Comparison of ENCODE assay signal across 9 mouse cellular contexts in the genomic region with DNA sequence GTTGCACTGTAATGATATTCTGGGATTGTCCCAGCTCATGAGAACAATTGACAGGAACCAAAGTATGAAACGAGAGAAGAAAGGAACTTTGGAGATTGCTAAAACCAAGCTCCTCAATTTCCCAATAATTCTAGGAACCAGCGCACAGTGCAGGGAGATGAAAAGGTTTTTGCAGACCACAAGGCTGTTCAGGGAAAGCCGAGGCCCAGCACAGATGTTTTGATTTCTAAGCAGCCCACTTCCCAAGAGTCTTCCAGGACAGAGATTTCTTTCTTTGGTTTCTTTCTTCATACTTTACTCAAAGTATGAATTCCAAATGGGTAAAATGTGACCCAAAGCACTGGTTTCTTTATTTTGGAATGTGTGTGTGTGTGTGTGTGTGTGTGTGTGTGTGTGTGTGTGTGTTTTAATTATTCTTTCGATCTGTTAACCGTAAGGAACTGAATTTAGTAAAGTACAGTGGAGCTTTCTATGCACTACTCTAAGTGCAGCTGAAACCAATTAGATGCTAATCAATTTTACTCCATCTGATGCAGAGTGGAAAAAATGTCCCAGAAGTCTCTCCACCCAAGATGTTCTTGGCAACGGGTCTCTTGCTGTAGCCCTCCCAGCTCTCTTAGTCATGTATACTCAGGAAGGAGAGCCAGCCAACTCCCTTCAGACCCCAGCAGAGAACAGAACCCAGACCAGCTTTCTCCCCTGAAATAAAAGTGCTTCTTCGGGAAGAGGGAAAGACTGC. TPM values are rescaled to one million over a fixed set of nuclear protein-coding genes. Genes with fewer than 3 reads are reported as not detected.
A peak's percentile ranks its signal among the peaks of the same experiment; 100 is the strongest.
DNase-seq lines count a peak whose midpoint lies in the region; ATAC-seq lines count a peak whose summit lies in the region.
"Had no signal": no experiment of that assay in that cellular context is flagged by ENCODE, and none has a peak within 500 bp of the region (broad histone marks: within the 10 kb centered on the region; RNA-seq: fewer than 3 reads in every experiment).

No protein-coding gene starts in this region.

- DNase-seq in midbrain, embryonic 10.5 days (ENCODE audit: low spot score), result no peak
- no peak for DNase-seq in midbrain, embryonic 11.5 days (ENCODE audit: low spot score, missing footprints)
- DNase-seq in heart, postnatal 25 days (ENCODE audit: low spot score), result peak; percentile 23
- DNase-seq in cerebellum, adult 18-20 months, result no peak

- H3K36me3 ChIP-seq in midbrain, embryonic 10.5 days, result no peaks in the 10 kb centered on the region
- no peaks in the 10 kb centered on the region for H3K36me3 ChIP-seq in midbrain, embryonic 11.5 days (ENCODE audit: control insufficient read depth, insufficient read depth, low read length)
- no peaks in the 10 kb centered on the region for H3K36me3 ChIP-seq in forebrain, embryonic 13.5 days (ENCODE audit: poor library complexity, severe bottlenecking)
- no peaks in the 10 kb centered on the region for H3K36me3 ChIP-seq in stomach, embryonic 15.5 days
- no peaks in the 10 kb centered on the region for H3K36me3 ChIP-seq in midbrain, embryonic 15.5 days (replicated peaks)

- H3K9me3 ChIP-seq in midbrain, embryonic 10.5 days (replicated peaks), result no peaks in the 10 kb centered on the region
- H3K9me3 ChIP-seq in midbrain, embryonic 11.5 days (ENCODE audit: control insufficient read depth, low read length), result no peaks in the 10 kb centered on the region
- no peaks in the 10 kb centered on the region for H3K9me3 ChIP-seq in forebrain, embryonic 13.5 days (replicated peaks)
- H3K9me3 ChIP-seq in stomach, embryonic 15.5 days, result no peaks in the 10 kb centered on the region
- H3K9me3 ChIP-seq in midbrain, embryonic 15.5 days, result no peaks in the 10 kb centered on the region

- H3K9ac ChIP-seq in midbrain, embryonic 11.5 days (ENCODE audit: low read length), result no peak overlapping the region
- no peak overlapping the region for H3K9ac ChIP-seq in forebrain, embryonic 13.5 days
- no peak overlapping the region for H3K9ac ChIP-seq in stomach, embryonic 15.5 days
- no peak overlapping the region for H3K9ac ChIP-seq in midbrain, embryonic 15.5 days

- intact Hi-C loops in heart, postnatal 25 days (cut with DNase I), result loop anchor here (5.0 kb wide), 1 partner anchor 45 kb away; a partner anchor contains a TSS

- no peak overlapping the region for H3K4me3 ChIP-seq in midbrain, embryonic 10.5 days
- H3K4me3 ChIP-seq in midbrain, embryonic 11.5 days (ENCODE audit: low read depth, low read length), result no peak overlapping the region
- no peak overlapping the region for H3K4me3 ChIP-seq in forebrain, embryonic 13.5 days
- no peak overlapping the region for H3K4me3 ChIP-seq in stomach, embryonic 15.5 days (replicated peaks)
- H3K4me3 ChIP-seq in midbrain, embryonic 15.5 days, result no peak overlapping the region

- H3K4me1 ChIP-seq in midbrain, embryonic 10.5 days, result peaks cover 5% of the 10 kb centered on the region; the same call in 1 of the 2 replicates
- H3K4me1 ChIP-seq in midbrain, embryonic 11.5 days (ENCODE audit: control insufficient read depth, insufficient read depth, low read length), result no peaks in the 10 kb centered on the region
- H3K4me1 ChIP-seq in forebrain, embryonic 13.5 days, result peaks cover 23% of the 10 kb centered on the region
- peaks cover 5% of the 10 kb centered on the region; the same call in 1 of the 2 replicates for H3K4me1 ChIP-seq in stomach, embryonic 15.5 days
- H3K4me1 ChIP-seq in midbrain, embryonic 15.5 days, result 0 out of 2 replicates have a peak, but pooled peaks cover 5% of the 10 kb centered on the region

- no peaks in the 10 kb centered on the region; the same call in 1 of the 2 replicates for H3K27me3 ChIP-seq in midbrain, embryonic 10.5 days (ENCODE audit: low read depth, poor library complexity, severe bottlenecking)
- no peaks in the 10 kb centered on the region for H3K27me3 ChIP-seq in midbrain, embryonic 11.5 days (ENCODE audit: control insufficient read depth, insufficient read depth, low read length)
- H3K27me3 ChIP-seq in forebrain, embryonic 13.5 days, result no peaks in the 10 kb centered on the region
- no peaks in the 10 kb centered on the region for H3K27me3 ChIP-seq in stomach, embryonic 15.5 days (replicated peaks)
- no peaks in the 10 kb centered on the region for H3K27me3 ChIP-seq in midbrain, embryonic 15.5 days (replicated peaks)

- H3K27ac ChIP-seq in midbrain, embryonic 10.5 days (replicated peaks), result peak overlapping the region; percentile 50; the same call in 1 of the 2 replicates
- H3K27ac ChIP-seq in midbrain, embryonic 11.5 days (ENCODE audit: low read depth, low read length), result no peak overlapping the region
- no peak overlapping the region for H3K27ac ChIP-seq in forebrain, embryonic 13.5 days
- peak overlapping the region; percentile 75 for H3K27ac ChIP-seq in stomach, embryonic 15.5 days
- H3K27ac ChIP-seq in midbrain, embryonic 15.5 days, result no peak overlapping the region
- H3K27ac ChIP-seq: macrophage had no signal

- WGBS in midbrain, embryonic 10.5 days, result 81% methylated on average over 7 of the region's 7 CpGs
- 78% methylated on average over 7 of the region's 7 CpGs for WGBS in midbrain, embryonic 11.5 days
- 56% methylated on average over 7 of the region's 7 CpGs for WGBS in forebrain, embryonic 13.5 days
- WGBS in stomach, embryonic 15.5 days, result 49% methylated on average over 7 of the region's 7 CpGs
- WGBS in midbrain, embryonic 15.5 days, result 53% methylated on average over 7 of the region's 7 CpGs

- H3K4me2 ChIP-seq in midbrain, embryonic 11.5 days, result no peak overlapping the region
- no peak overlapping the region for H3K4me2 ChIP-seq in forebrain, embryonic 13.5 days
- no peak overlapping the region for H3K4me2 ChIP-seq in stomach, embryonic 15.5 days
- H3K4me2 ChIP-seq in midbrain, embryonic 15.5 days, result no peak overlapping the region

- ATAC-seq in midbrain, embryonic 11.5 days (ENCODE audit: low FRiP score), result no peak
- peak; percentile 76 for ATAC-seq in forebrain, embryonic 13.5 days
- peak; percentile 67; the same call in 1 of the 2 replicates for ATAC-seq in stomach, embryonic 15.5 days (ENCODE audit: insufficient read depth, low FRiP score, low read depth)
- no peak for ATAC-seq in activated CD4-positive, CD25-positive, alpha-beta regulatory T cell, adult 4 months
- ATAC-seq in midbrain, embryonic 15.5 days (replicated peaks), result no peak

RNA-seq across cellular contexts. Expression of a gene that starts 44.5 kb away (rescaled TPM):
- polyA plus RNA-seq in midbrain, embryonic 10.5 days (2016; fragmentation: Nextera tagmentation; extraction: Ambion mirVana), result 168 and 195 TPM in 2 replicates
- 199 and 211 TPM in 2 replicates for polyA plus RNA-seq in midbrain, embryonic 11.5 days (2014; fragmentation: Nextera tagmentation; extraction: Ambion mirVana)
- 81.8 and 82.7 TPM in 2 replicates for polyA plus RNA-seq in forebrain, embryonic 13.5 days (2015; fragmentation: Nextera tagmentation; extraction: Ambion mirVana)
- total RNA-seq in heart, postnatal 25 days (2021), result 100 to 1,000 TPM; 107 to 122 TPM
- 327 and 347 TPM in 2 replicates for polyA plus RNA-seq in stomach, embryonic 15.5 days (2015; fragmentation: Nextera tagmentation; extraction: Ambion mirVana)
- under 1 TPM in 1 of 2 experiments, not detected in 1; 0.62 TPM for polyA plus RNA-seq in activated CD4-positive, CD25-positive, alpha-beta regulatory T cell, adult 4 months (2017; shearing (Covaris generic))
- 85.4 and 85.6 TPM in 2 replicates for polyA plus RNA-seq in midbrain, embryonic 15.5 days (2015; fragmentation: Nextera tagmentation; extraction: Ambion mirVana)

Comparison
In these comparisons a context has a peak if more than half of its experiments do, and no peak if none do; other contexts are left out.
1. H3K27ac ChIP-seq: peak in midbrain, embryonic 10.5 days (single experiment) and stomach, embryonic 15.5 days (single experiment); none in midbrain, embryonic 11.5 days (single experiment), forebrain, embryonic 13.5 days (single experiment) and midbrain, embryonic 15.5 days (single experiment).
2. ATAC-seq: peak in forebrain, embryonic 13.5 days (single experiment) and stomach, embryonic 15.5 days (single experiment); none in midbrain, embryonic 11.5 days (single experiment), activated CD4-positive, CD25-positive, alpha-beta regulatory T cell, adult 4 months (single experiment) and midbrain, embryonic 15.5 days (single experiment).
3. RNA of a gene that starts 44.5 kb away (polyA plus RNA-seq): 327 to 347 TPM in stomach, embryonic 15.5 days, 199 to 211 TPM in midbrain, embryonic 11.5 days, 168 to 195 TPM in midbrain, embryonic 10.5 days, 85.4 to 85.6 TPM in midbrain, embryonic 15.5 days and 81.8 to 82.7 TPM in forebrain, embryonic 13.5 days; 0.62 TPM in activated CD4-positive, CD25-positive, alpha-beta regulatory T cell, adult 4 months; every median in the first group is over 10 times any median in the second.